Mouse (Mus musculus): Measurements from ENCODE around the gene Pecam1.
A peak's percentile ranks its signal among the peaks of the same experiment; 100 is the strongest.

The Pecam1 gene

GRCm38 (mm10) chr11:106699083-106699482, 51.3 kb downstream of the Pecam1 start:
- no peak for DNase-seq (ENCODE audit: low read depth in 1 of 2, low spot score in 2 of 2)

GRCm38 (mm10) chr11:106698289-106698688, 52.1 kb downstream of the Pecam1 start:
- DNase-seq (ENCODE audit: low read depth in 1 of 2, low spot score in 2 of 2), result no peak

- DNase-seq (ENCODE audit: low read depth in 1 of 2, low spot score in 2 of 2), result no peak
Observed at GRCm38 (mm10) chr11:106695917-106696316, 54.5 kb downstream of the Pecam1 start.

GRCm38 (mm10) chr11:106692890-106693289, 57.5 kb downstream of the Pecam1 start:
- DNase-seq (ENCODE audit: low read depth in 1 of 2, low spot score in 2 of 2), result no peak

- DNase-seq (ENCODE audit: low read depth in 1 of 2, low spot score in 2 of 2), result no peak
Observed at GRCm38 (mm10) chr11:106688375-106688774, 62.1 kb downstream of the Pecam1 start.

GRCm38 (mm10) chr11:106687293-106687692, 63.1 kb downstream of the Pecam1 start:
- DNase-seq (ENCODE audit: low read depth in 1 of 2, low spot score in 2 of 2), result no peak

GRCm38 (mm10) chr11:106684027-106684426, 66.4 kb downstream of the Pecam1 start:
- DNase-seq (ENCODE audit: low read depth in 1 of 2, low spot score in 2 of 2), result no peak

- DNase-seq (ENCODE audit: low read depth in 1 of 2, low spot score in 2 of 2), result no peak
Observed at GRCm38 (mm10) chr11:106683345-106683744, 67.1 kb downstream of the Pecam1 start.

- DNase-seq (ENCODE audit: low read depth in 1 of 2, low spot score in 2 of 2), result no peak
Observed at GRCm38 (mm10) chr11:106681138-106681537, 69.3 kb downstream of the Pecam1 start.

- DNase-seq (ENCODE audit: low read depth in 1 of 2, low spot score in 2 of 2), result no peak
Observed at GRCm38 (mm10) chr11:106679874-106680273, 70.6 kb downstream of the Pecam1 start.

- DNase-seq (ENCODE audit: low read depth in 1 of 2, low spot score in 2 of 2), result no peak
Observed at GRCm38 (mm10) chr11:106677910-106678591, 72.4 kb downstream of the Pecam1 start.

GRCm38 (mm10) chr11:106677331-106677730, 73.1 kb downstream of the Pecam1 start:
- no peak for DNase-seq (ENCODE audit: low read depth in 1 of 2, low spot score in 2 of 2)

- no peak for DNase-seq (ENCODE audit: low read depth in 1 of 2, low spot score in 2 of 2)
Observed at GRCm38 (mm10) chr11:106675875-106676274, 74.6 kb downstream of the Pecam1 start.

- peak; percentile 58 to 59 for DNase-seq (ENCODE audit: low read depth in 1 of 2, low spot score in 2 of 2)
Observed at GRCm38 (mm10) chr11:106675201-106675726, 75.2 kb downstream of the Pecam1 start.

GRCm38 (mm10) chr11:106674612-106675153, 75.7 kb downstream of the Pecam1 start:
- DNase-seq (ENCODE audit: low read depth in 1 of 2, low spot score in 2 of 2), result peak in 1 of 2 experiments; percentile 49

GRCm38 (mm10) chr11:106673727-106674611, 76.5 kb downstream of the Pecam1 start:
- DNase-seq (ENCODE audit: low read depth in 1 of 2, low spot score in 2 of 2), result no peak

GRCm38 (mm10) chr11:106672919-106673505, 77.4 kb downstream of the Pecam1 start:
- DNase-seq (ENCODE audit: low read depth in 1 of 2, low spot score in 2 of 2), result no peak

- no peak for DNase-seq (ENCODE audit: low read depth in 1 of 2, low spot score in 2 of 2)
Observed at GRCm38 (mm10) chr11:106671801-106672200, 78.6 kb downstream of the Pecam1 start.

- no peak for DNase-seq (ENCODE audit: low read depth in 1 of 2, low spot score in 2 of 2)
Observed at GRCm38 (mm10) chr11:106670951-106671478, 79.4 kb downstream of the Pecam1 start.

GRCm38 (mm10) chr11:106670266-106670665, 80.2 kb downstream of the Pecam1 start:
- no peak for DNase-seq (ENCODE audit: low read depth in 1 of 2, low spot score in 2 of 2)

- no peak for DNase-seq (ENCODE audit: low read depth in 1 of 2, low spot score in 2 of 2)
Observed at GRCm38 (mm10) chr11:106669873-106670173, 80.6 kb downstream of the Pecam1 start.
